Comparison of ENCODE assay signal across 8 mouse cellular contexts in the genomic region with DNA sequence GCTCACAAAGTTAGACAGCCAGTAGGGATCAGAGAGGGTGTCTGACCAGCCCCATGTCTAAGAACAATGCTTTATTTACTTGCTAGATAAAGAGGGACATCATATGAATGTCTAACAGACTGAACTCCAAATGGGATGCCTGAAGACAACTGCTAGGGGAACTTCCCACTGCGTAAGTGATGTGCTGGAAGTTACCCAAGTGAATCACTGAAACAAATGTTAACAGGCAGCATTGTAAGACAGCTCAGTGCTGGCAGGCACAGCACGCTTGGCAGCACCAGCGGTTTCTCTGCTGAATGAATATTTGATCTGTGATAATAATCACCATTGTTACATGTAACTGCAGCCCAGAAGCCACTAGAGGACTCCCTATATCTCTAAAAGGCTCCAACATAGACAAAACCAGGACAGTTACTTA. TPM values are rescaled to one million over a fixed set of nuclear protein-coding genes. Genes with fewer than 3 reads are reported as not detected.
DNase-seq lines count a peak whose midpoint lies in the region; TF ChIP-seq lines count a peak whose summit lies in the region.

No protein-coding gene starts in this region.

- peak; percentile 19 for DNase-seq in kidney, postnatal 14 days
- DNase-seq in kidney, adult 11 months: no peak
- DNase-seq in cerebellum, adult 11-12 months: peak; percentile 67
- DNase-seq in gastrocnemius, postnatal 10 days: peak; percentile 25
- DNase-seq in left cerebral cortex, adult 2 months (ENCODE audit: extremely low spot score in 1 of 2, low spot score in 2 of 2): peak in 1 of 2 experiments; percentile 31
- DNase-seq in right cerebral cortex, postnatal 10 days (ENCODE audit: low spot score in 2 of 2): peak; percentile 62 to 70
- DNase-seq in c-Kit-positive CD71-positive TER-119-positive erythroid progenitor cells, embryonic 14.5 days (ENCODE audit: low spot score): no peak
- DNase-seq in ovary, postnatal 36 days (ENCODE audit: low spot score): no peak

- peak; percentile 45 for TF ChIP-seq CTCF in left cerebral cortex, adult 2 months (IDR thresholded peaks at IDR 0.05)

- intact Hi-C loops in left cerebral cortex, adult 2 months (cut with DNase I): loop anchor here (1.0 to 5.0 kb wide), 2 partner anchors 25 to 103 kb away; a partner anchor contains a TSS

- H3K4me3 ChIP-seq in left cerebral cortex, adult 2 months: no peak overlapping the region

- H3K27ac ChIP-seq in left cerebral cortex, adult 2 months: no peak overlapping the region

RNA-seq across cellular contexts. Expression of a gene that starts 58.4 kb away (rescaled TPM):
- total RNA-seq in gastrocnemius, postnatal 10 days (2021): 10 to 100 TPM; 28.0 to 29.4 TPM
- total RNA-seq in left cerebral cortex, adult 2 months (2021): 10 to 100 TPM; 22.0 to 27.9 TPM

Comparison
In these comparisons a context has a peak if more than half of its experiments do, and no peak if none do; other contexts are left out.
1. DNase-seq: peak in kidney, postnatal 14 days (single experiment), cerebellum, adult 11-12 months (single experiment), gastrocnemius, postnatal 10 days (single experiment) and right cerebral cortex, postnatal 10 days (2 of 2); none in kidney, adult 11 months (single experiment), c-Kit-positive CD71-positive TER-119-positive erythroid progenitor cells, embryonic 14.5 days (single experiment) and ovary, postnatal 36 days (single experiment).